Mouse (Mus musculus) Patski (cell line): Measurements from ENCODE around the gene Tmem181a. TPM values are rescaled to one million over a fixed set of nuclear protein-coding genes. Genes with fewer than 3 reads are reported as not detected.
"Not testable (repeated sequence)": the region's sequence is repeated elsewhere in the genome, so short reads cannot be mapped to it uniquely, and the experiment has no call there.

ENCODE experiments used
- ATAC-seq: fragments of 100-300 bp; one replicate; pipeline ENCODE4 v1.8.0; 2021
- CTCF ChIA-PET: fragments of 350-600 bp; sonication (Branson Sonifier 250); formaldehyde crosslinking; loops from one replicate; lab custom pipeline; 2022; ENCODE audit warnings: inconsistent platforms; lab: Charles Lee
- POLR2A ChIA-PET: fragments of 350-600 bp; sonication (Branson Sonifier 250); formaldehyde crosslinking; loops from one replicate; lab custom pipeline; 2022; ENCODE audit warnings: antibody characterized with exemption, inconsistent platforms; lab: Charles Lee
- DNase-seq: peaks from one replicate; pipeline ENCODE4 v3.0.0-alpha.2; 2011; ENCODE audit warnings: low read depth, low spot score
- H3K27me3 ChIP-seq: fragments of 371-371 bp; one replicate; pipeline ENCODE4 v1.5.1; 2021
- in situ Hi-C: fragments of 300-500 bp; cut with MboI; formaldehyde crosslinking; loops from 3 replicates; pipeline ENCODE4 v1.11.1; 2018; ENCODE audit warnings: low pct_unique_long_range_greater_than_20kb, mixed read lengths
- polyA plus RNA-seq: library from polyadenylated mRNA; unstranded; gene quantifications from one replicate; pipeline ENCODE4 v1.2.3, GENCODE M21; 2021

The Tmem181a gene
- polyA plus RNA-seq, 1 experiment from 2014 or later, result 8.5 TPM

DNA sequence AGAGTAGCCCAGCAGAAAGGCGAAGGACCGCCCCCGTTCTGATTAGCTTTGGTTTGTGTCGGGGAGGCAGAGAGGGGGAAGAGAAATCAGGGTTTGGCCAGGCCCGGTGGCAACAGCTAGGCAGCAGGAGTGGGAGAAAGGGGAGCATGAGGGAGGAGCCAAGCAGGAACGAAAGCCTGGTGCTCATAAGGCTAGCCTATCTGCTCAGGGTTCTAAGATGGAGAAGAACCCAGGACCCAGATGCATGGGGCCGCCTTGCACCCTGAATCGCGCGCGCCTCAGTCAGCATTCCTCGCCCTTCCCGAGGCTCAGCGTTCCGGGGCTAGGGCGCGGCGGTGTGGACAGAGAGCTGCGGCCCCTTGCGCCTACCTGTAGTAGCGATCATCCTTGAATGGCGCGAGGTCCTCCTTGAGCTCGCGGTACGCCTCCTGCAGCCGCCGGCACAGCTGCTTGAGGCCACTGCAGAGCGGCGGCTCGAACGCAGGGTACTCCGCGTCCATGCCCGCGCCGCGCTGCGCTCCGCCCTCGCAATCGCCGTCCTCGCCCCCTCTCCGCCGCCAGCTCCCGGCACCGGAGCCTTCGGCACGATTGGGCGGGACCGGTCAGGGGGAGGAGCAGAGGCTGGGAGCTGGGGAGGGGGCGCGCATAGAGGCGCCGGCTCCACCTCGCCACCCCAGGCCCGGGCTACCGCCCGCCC lies 64.6 kb downstream of the Tmem181a start:
- ATAC-seq, H3K27me3 ChIP-seq, in situ Hi-C loops, DNase-seq, CTCF ChIA-PET, POLR2A ChIA-PET: not testable (repeated sequence)

DNA sequence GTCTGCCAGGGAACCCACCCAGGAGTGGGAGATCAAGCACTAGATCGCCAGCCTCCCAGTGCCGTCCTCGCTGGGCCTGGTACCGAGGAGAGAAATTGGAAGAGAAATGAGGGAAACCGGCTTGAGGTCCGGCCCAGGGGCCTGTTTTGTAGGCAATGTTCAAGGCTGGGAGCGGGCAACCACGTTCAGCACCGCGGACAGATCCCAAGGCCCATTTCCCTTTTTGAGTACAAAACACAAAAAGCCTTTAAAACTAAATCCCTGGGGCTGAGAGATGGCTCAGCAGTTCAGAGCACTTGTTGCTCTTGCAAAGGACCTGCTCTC lies 65.1 kb downstream of the Tmem181a start:
- DNase-seq, H3K27me3 ChIP-seq, POLR2A ChIA-PET, in situ Hi-C loops, CTCF ChIA-PET: not testable (repeated sequence)
- ATAC-seq, result peak; percentile 12

- H3K27me3 ChIP-seq, POLR2A ChIA-PET, CTCF ChIA-PET, in situ Hi-C loops, ATAC-seq, DNase-seq: not testable (repeated sequence)
These were observed 68.4 kb downstream of the Tmem181a start for GRCm38 (mm10) chr17:6325021-6325420.

DNA sequence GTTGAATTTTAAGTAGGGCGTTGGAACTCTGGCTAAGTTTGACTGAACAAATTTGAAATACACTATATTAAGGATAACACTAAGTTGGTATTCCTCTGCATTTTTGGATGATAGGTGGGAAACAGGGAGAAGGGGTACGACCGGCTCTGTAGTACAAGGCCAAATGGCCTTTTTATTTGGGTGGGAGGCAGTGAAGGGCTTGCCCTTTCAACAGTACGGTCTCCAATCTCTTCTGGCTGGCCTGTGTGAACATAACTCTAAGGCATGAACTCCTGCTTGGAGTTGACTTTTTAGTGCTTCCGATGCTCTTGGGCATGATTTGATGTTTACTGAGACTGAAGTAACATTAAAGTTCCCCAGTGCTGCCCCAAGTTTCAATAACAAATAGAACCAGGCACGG lies 68.9 kb downstream of the Tmem181a start:
- DNase-seq, in situ Hi-C loops, ATAC-seq, POLR2A ChIA-PET, CTCF ChIA-PET, H3K27me3 ChIP-seq: not testable (repeated sequence)

DNA sequence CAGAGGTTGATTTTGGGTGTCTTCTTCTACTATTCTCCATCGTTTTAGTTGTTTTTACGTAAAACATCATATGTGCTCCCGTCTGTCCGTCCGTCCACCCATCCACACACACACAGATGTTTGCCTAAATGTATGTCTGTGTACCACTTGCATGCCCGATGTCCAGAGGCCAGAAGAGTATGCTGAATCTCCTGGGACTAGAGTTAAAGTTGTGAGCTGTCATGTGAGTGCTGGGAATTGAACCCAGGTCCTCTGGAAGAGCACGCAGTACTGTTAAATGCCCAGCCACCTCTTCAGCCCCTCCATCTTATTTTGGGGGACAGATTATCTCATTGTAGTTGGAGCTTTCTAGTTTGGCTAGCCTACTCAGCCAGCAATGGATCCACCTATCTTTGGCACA lies 70.9 kb downstream of the Tmem181a start:
- H3K27me3 ChIP-seq, in situ Hi-C loops, POLR2A ChIA-PET, DNase-seq, ATAC-seq, CTCF ChIA-PET: not testable (repeated sequence)

GRCm38 (mm10) chr17:6328997-6329396 lies 72.3 kb downstream of the Tmem181a start:
- DNase-seq, in situ Hi-C loops, H3K27me3 ChIP-seq, CTCF ChIA-PET, POLR2A ChIA-PET, ATAC-seq: not testable (repeated sequence)

DNA sequence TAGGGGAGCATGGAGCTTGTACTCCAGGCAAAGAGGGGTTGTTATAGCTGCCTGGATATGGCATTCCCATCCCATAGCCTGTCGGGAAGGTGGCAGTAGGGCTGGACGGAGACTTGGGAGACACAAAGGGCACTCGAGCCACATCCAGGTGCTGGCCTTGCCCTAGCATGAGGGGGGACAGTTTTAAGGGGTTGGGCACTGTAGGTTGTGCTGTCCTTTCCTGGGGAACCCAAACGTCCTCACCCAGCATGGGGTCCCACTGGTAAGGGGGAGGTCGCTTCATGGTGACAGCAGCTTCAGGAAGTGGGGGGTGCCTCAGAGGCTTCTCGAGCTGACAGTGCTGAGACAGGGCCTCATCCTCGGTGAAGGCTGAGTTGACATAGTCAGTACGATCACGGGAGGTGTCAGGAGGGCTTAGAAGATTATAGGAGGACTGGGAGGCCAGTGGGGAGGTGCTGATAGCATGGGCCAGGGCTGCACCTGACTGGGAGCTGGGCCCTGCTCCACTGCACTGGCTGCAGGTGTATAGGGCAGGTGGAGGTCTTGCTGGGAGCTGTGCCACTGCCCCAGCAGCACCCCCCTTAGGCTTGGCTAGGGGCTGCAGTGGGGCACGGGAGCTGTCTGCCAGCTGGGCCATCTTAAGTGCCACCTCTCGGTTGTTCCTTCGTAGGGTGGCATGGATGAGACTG lies 86.1 kb downstream of the Tmem181a start:
- H3K27me3 ChIP-seq, POLR2A ChIA-PET, ATAC-seq, CTCF ChIA-PET, in situ Hi-C loops, DNase-seq: not testable (repeated sequence)

DNA sequence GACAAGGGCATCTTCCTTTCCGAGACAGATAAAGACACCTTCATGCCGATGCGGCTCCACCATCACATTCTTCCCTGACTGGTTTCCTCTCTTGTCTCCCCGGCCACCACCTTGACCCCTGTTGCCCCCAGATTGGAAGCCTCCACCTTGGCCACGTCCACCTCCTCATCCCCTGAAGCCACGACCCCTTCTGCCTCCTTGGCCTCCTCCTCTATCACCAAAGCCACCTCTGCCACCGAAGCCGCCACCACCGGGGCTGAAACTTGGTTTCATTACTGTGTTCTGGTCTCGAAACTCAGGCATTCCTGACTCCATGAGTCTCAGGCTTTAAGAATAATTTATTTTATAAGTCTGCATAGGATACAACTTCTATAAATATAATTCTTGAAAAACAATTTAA lies 98.6 kb downstream of the Tmem181a start:
- POLR2A ChIA-PET, H3K27me3 ChIP-seq, ATAC-seq, DNase-seq, CTCF ChIA-PET: not testable (repeated sequence)
- in situ Hi-C loops, result loop anchor here (25.0 kb wide), 1 partner anchor 143 kb away; no protein-coding TSS in a partner anchor

Other genes starting within 250 kb of the Tmem181a start
- gene Serac1, start 177.1 kb upstream of the Tmem181a start, polyA plus RNA-seq, result 7.0 TPM
- gene Gtf2h5, start 177.1 kb upstream of the Tmem181a start, polyA plus RNA-seq, result 84.7 TPM
- 70.8 TPM for gene Tulp4, start 150.4 kb upstream of the Tmem181a start, polyA plus RNA-seq
- gene Dynlt1a, start 60.6 kb downstream of the Tmem181a start, polyA plus RNA-seq, result 5.7 TPM
- gene Dynlt1b, start 173.3 kb downstream of the Tmem181a start, polyA plus RNA-seq, result 317 TPM